Mouse (Mus musculus): ENCODE measurements around the gene Tomt. TPM values are rescaled to one million over a fixed set of nuclear protein-coding genes. Genes with fewer than 3 reads are reported as not detected.

Tomt gene
- polyA plus RNA-seq, 1 experiment from 2014 or later = 0.27 TPM

- H3K9ac ChIP-seq = no peak overlapping the region
These were observed 3.3 kb downstream of the Tomt start for GRCm38 (mm10) chr7:101902846-101903245.

GRCm38 (mm10) chr7:101901969-101902368, 4.2 kb downstream of the Tomt start:
- Histone ChIP-seq H3K4me2 (no peak overlapping the region), H3K4me3 (no peak overlapping the region), H3K4me1 (peaks cover 21% of the 10 kb centered on the region), H3K9ac (no peak overlapping the region), H3K36me3 (peaks cover 25% of the 10 kb centered on the region), H3K27ac (replicated peaks) (no peak overlapping the region), H3K27me3 (replicated peaks) (no peaks in the 10 kb centered on the region), H3K9me3 (peaks cover 4% of the 10 kb centered on the region; the same call in 1 of the 2 replicates)
- 92% methylated on average over 10 of the region's 10 CpGs for WGBS
- no peak for ATAC-seq (ENCODE audit: extremely low read depth, insufficient number of reproducible peaks, low FRiP score, low TSS enrichment)

More at GRCm38 (mm10) chr7:101902846-101903245, 3.3 kb downstream of the Tomt start:
- Histone ChIP-seq H3K4me2 (no peak overlapping the region), H3K4me1 (peaks cover 23% of the 10 kb centered on the region), H3K27me3 (replicated peaks) (no peaks in the 10 kb centered on the region), H3K27ac (replicated peaks) (no peak overlapping the region), H3K9me3 (peaks cover 4% of the 10 kb centered on the region; the same call in 1 of the 2 replicates), H3K36me3 (peaks cover 25% of the 10 kb centered on the region), H3K4me3 (no peak overlapping the region)
- ATAC-seq (ENCODE audit: extremely low read depth, insufficient number of reproducible peaks, low FRiP score, low TSS enrichment) = no peak

GRCm38 (mm10) chr7:101900331-101901097, 5.6 kb downstream of the Tomt start:
- Histone ChIP-seq H3K27ac (replicated peaks) (no peak overlapping the region), H3K9me3 (peaks cover 4% of the 10 kb centered on the region; the same call in 1 of the 2 replicates), H3K36me3 (peaks cover 25% of the 10 kb centered on the region), H3K4me1 (peaks cover 14% of the 10 kb centered on the region), H3K9ac (0 out of 2 replicates have a peak overlapping the region, but pooled peaks have one; percentile 8), H3K4me3 (no peak overlapping the region), H3K27me3 (replicated peaks) (no peaks in the 10 kb centered on the region), H3K4me2 (no peak overlapping the region)
- 90% methylated on average over 16 of the region's 16 CpGs for WGBS
- ATAC-seq (ENCODE audit: extremely low read depth, insufficient number of reproducible peaks, low FRiP score, low TSS enrichment) = no peak

- ATAC-seq (ENCODE audit: extremely low read depth, insufficient number of reproducible peaks, low FRiP score, low TSS enrichment) = peak; percentile 95
- H3K27me3 ChIP-seq (replicated peaks) = no peaks in the 10 kb centered on the region
- peaks cover 9% of the 10 kb centered on the region for H3K4me1 ChIP-seq
- H3K9ac ChIP-seq = peak overlapping the region; percentile 82
- under 1% methylated on average over 57 of the region's 57 CpGs for WGBS
- H3K36me3 ChIP-seq = peaks cover 14% of the 10 kb centered on the region
- H3K27ac ChIP-seq (replicated peaks) = peak overlapping the region; percentile 89
- H3K9me3 ChIP-seq = no peaks in the 10 kb centered on the region
- peak overlapping the region; percentile 73 for H3K4me2 ChIP-seq
- H3K4me3 ChIP-seq = peak overlapping the region; percentile 66
These were observed 9.8 kb downstream of the Tomt start for GRCm38 (mm10) chr7:101896104-101897066.

GRCm38 (mm10) chr7:101895695-101896094, 10.5 kb downstream of the Tomt start:
- Histone ChIP-seq H3K4me1 (peaks cover 9% of the 10 kb centered on the region), H3K9ac (peak overlapping the region; percentile 80), H3K27me3 (replicated peaks) (no peaks in the 10 kb centered on the region), H3K9me3 (no peaks in the 10 kb centered on the region), H3K36me3 (peaks cover 14% of the 10 kb centered on the region), H3K27ac (replicated peaks) (peak overlapping the region; percentile 89), H3K4me2 (peak overlapping the region; percentile 73), H3K4me3 (peak overlapping the region; percentile 66)
- 34% methylated on average over 9 of the region's 9 CpGs for WGBS
- no peak for ATAC-seq (ENCODE audit: extremely low read depth, insufficient number of reproducible peaks, low FRiP score, low TSS enrichment)

GRCm38 (mm10) chr7:101888460-101888859, 17.7 kb downstream of the Tomt start:
- Histone ChIP-seq H3K9me3 (no peaks in the 10 kb centered on the region), H3K27ac (replicated peaks) (no peak overlapping the region), H3K9ac (no peak overlapping the region), H3K36me3 (no peaks in the 10 kb centered on the region), H3K4me3 (no peak overlapping the region), H3K4me2 (no peak overlapping the region), H3K27me3 (replicated peaks) (0 out of 2 replicates have a peak, but pooled peaks cover 3% of the 10 kb centered on the region), H3K4me1 (no peaks in the 10 kb centered on the region)
- 75% methylated on average over 4 of the region's 4 CpGs for WGBS
- no peak for ATAC-seq (ENCODE audit: extremely low read depth, insufficient number of reproducible peaks, low FRiP score, low TSS enrichment)

- H3K36me3 ChIP-seq = no peaks in the 10 kb centered on the region
- no peaks in the 10 kb centered on the region for H3K4me1 ChIP-seq
- no peak overlapping the region for H3K4me2 ChIP-seq
- H3K9ac ChIP-seq = no peak overlapping the region
- no peak overlapping the region for H3K4me3 ChIP-seq
- no peaks in the 10 kb centered on the region for H3K9me3 ChIP-seq
- H3K27me3 ChIP-seq (replicated peaks) = 0 out of 2 replicates have a peak, but pooled peaks cover 3% of the 10 kb centered on the region
- H3K27ac ChIP-seq (replicated peaks) = no peak overlapping the region
- no peak for ATAC-seq (ENCODE audit: extremely low read depth, insufficient number of reproducible peaks, low FRiP score, low TSS enrichment)
- WGBS = 72% methylated on average over 6 of the region's 6 CpGs
These were observed 19.9 kb downstream of the Tomt start for GRCm38 (mm10) chr7:101886274-101886673.

GRCm38 (mm10) chr7:101884160-101884559, 22.0 kb downstream of the Tomt start:
- H3K9ac ChIP-seq = no peak overlapping the region
- no peak for ATAC-seq (ENCODE audit: extremely low read depth, insufficient number of reproducible peaks, low FRiP score, low TSS enrichment)
- H3K4me1 ChIP-seq = no peaks in the 10 kb centered on the region
- 96% methylated on average over 4 of the region's 4 CpGs for WGBS
- no peak overlapping the region for H3K4me3 ChIP-seq
- H3K27me3 ChIP-seq (replicated peaks) = 0 out of 2 replicates have a peak, but pooled peaks cover 2% of the 10 kb centered on the region
- H3K36me3 ChIP-seq = no peaks in the 10 kb centered on the region
- no peaks in the 10 kb centered on the region for H3K9me3 ChIP-seq
- H3K27ac ChIP-seq (replicated peaks) = no peak overlapping the region
- H3K4me2 ChIP-seq = no peak overlapping the region

GRCm38 (mm10) chr7:101882413-101883154, 23.6 kb downstream of the Tomt start:
- 57% methylated on average over 9 of the region's 9 CpGs for WGBS
- H3K4me1 ChIP-seq = no peaks in the 10 kb centered on the region
- H3K9ac ChIP-seq = no peak overlapping the region
- no peaks in the 10 kb centered on the region for H3K36me3 ChIP-seq
- no peak overlapping the region for H3K27ac ChIP-seq (replicated peaks)
- H3K9me3 ChIP-seq = no peaks in the 10 kb centered on the region
- ATAC-seq (ENCODE audit: extremely low read depth, insufficient number of reproducible peaks, low FRiP score, low TSS enrichment) = no peak
- H3K4me3 ChIP-seq = no peak overlapping the region
- no peak overlapping the region for H3K4me2 ChIP-seq
- no peaks in the 10 kb centered on the region for H3K27me3 ChIP-seq (replicated peaks)

- no peaks in the 10 kb centered on the region for H3K9me3 ChIP-seq
- no peak overlapping the region for H3K4me3 ChIP-seq
- H3K9ac ChIP-seq = no peak overlapping the region
- H3K27me3 ChIP-seq (replicated peaks) = no peaks in the 10 kb centered on the region
- H3K36me3 ChIP-seq = no peaks in the 10 kb centered on the region
- WGBS = 62% methylated on average over 4 of the region's 4 CpGs
- ATAC-seq (ENCODE audit: extremely low read depth, insufficient number of reproducible peaks, low FRiP score, low TSS enrichment) = no peak
- no peak overlapping the region for H3K4me2 ChIP-seq
- no peak overlapping the region for H3K27ac ChIP-seq (replicated peaks)
- no peaks in the 10 kb centered on the region for H3K4me1 ChIP-seq
These were observed 25.3 kb downstream of the Tomt start for GRCm38 (mm10) chr7:101880855-101881254.

- Histone ChIP-seq H3K4me1 (peaks cover 21% of the 10 kb centered on the region), H3K4me3 (no peak overlapping the region), H3K9me3 (no peaks in the 10 kb centered on the region), H3K36me3 (no peaks in the 10 kb centered on the region), H3K27me3 (replicated peaks) (no peaks in the 10 kb centered on the region), H3K4me2 (no peak overlapping the region), H3K9ac (no peak overlapping the region), H3K27ac (replicated peaks) (no peak overlapping the region)
- 96% methylated on average over 1 of the region's 1 CpGs for WGBS
- ATAC-seq (ENCODE audit: extremely low read depth, insufficient number of reproducible peaks, low FRiP score, low TSS enrichment) = no peak
These were observed 30.2 kb downstream of the Tomt start for GRCm38 (mm10) chr7:101875978-101876377.

Data from heart, embryonic 13.5 days (tissue).